Mouse (Mus musculus): ENCODE results near the gene Cplane1. TPM values are rescaled to one million over a fixed set of nuclear protein-coding genes. Genes with fewer than 3 reads are reported as not detected.

Gene Cplane1
- polyA plus RNA-seq, 1 experiment: 7.1 TPM

DNA sequence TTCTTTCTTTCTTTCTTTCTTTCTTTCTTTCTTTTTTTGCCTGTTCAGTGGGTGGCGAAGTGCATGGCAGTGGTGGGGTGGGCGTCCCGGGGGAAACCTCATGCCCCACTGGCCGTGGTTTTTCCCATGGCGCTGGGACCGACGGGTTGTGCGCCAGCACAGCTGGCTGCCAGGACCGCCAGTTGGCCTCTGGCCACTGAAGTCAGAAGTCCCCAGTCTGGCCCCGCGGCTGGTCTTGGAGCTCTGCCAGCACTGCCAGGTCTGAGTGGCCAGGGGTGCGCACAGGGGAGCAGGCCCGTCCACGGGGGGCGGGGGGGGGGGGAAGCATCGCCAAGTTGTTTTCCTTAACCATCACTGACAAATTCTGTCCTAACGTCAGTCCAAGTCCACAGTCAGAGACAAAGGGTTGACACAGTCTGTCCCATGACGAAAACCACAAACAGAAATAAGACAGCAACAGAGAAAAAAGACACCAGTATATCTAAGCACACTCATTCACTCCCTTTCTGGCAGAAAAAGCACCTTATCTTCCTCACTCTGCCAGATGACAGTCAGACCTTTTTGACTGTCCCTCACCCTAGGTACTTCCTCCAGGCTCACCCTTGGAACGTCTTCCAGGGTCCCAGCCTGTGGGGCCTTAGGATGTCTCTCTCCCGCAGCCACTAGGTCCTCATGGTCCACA is 111.2 kb downstream of the Cplane1 start:
- no peaks in the 10 kb centered on the region for H3K27me3 ChIP-seq (ENCODE audit: control insufficient read depth, insufficient read depth, insufficient read length)
- peak overlapping the region; percentile 30 for H3K4me3 ChIP-seq (ENCODE audit: insufficient read depth, poor library complexity, severe bottlenecking)
- H3K79me3 ChIP-seq (ENCODE audit: low read depth): no peaks in the 10 kb centered on the region
- no peaks in the 10 kb centered on the region for H3K79me2 ChIP-seq (ENCODE audit: control insufficient read depth, insufficient read depth)
- no peaks in the 10 kb centered on the region for H3K36me3 ChIP-seq (ENCODE audit: control insufficient read depth, insufficient read depth)
- H3ac ChIP-seq (ENCODE audit: control insufficient read depth, insufficient read length, low read depth): peak overlapping the region; percentile 66
- TF ChIP-seq MYOD1 (IDR thresholded peaks at IDR 0.05; ENCODE audit: control insufficient read depth, insufficient read length, low read depth) (peak; percentile 47), FOSL1 (IDR thresholded peaks at IDR 0.05; ENCODE audit: insufficient read depth, low read length, poor library complexity, severe bottlenecking) (no peak)

DNA sequence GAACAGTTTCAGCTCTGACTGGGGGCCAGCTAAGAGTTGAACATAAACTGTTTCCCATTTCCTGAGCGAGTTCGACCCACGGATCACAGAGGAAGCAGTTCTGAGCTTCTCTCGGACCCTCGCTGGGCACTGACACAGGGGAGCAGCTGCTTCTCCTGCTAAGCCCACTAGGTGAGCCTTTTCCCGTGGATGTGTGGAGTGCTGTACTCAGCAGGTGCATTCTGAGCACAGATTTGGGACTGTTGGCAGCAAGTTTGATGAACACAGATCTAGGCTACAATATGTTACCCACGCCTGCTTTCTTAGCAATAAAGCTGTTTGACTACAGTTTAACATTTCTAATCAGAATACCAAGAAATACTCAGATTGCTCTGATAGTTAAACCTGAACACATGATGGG is 112.8 kb downstream of the Cplane1 start:
- Histone ChIP-seq H3ac (ENCODE audit: control insufficient read depth, insufficient read length, low read depth) (no peak overlapping the region), H3K27me3 (ENCODE audit: control insufficient read depth, insufficient read depth, insufficient read length) (no peaks in the 10 kb centered on the region), H3K4me3 (ENCODE audit: insufficient read depth, poor library complexity, severe bottlenecking) (no peak overlapping the region), H3K79me2 (ENCODE audit: control insufficient read depth, insufficient read depth) (no peaks in the 10 kb centered on the region), H3K79me3 (ENCODE audit: low read depth) (no peaks in the 10 kb centered on the region), H3K36me3 (ENCODE audit: control insufficient read depth, insufficient read depth) (no peaks in the 10 kb centered on the region)
- TF ChIP-seq CEBPB (IDR thresholded peaks at IDR 0.05; ENCODE audit: low read depth) (no peak), MAX (IDR thresholded peaks at IDR 0.05) (no peak), MYOD1 (IDR thresholded peaks at IDR 0.05; ENCODE audit: control insufficient read depth, insufficient read length, low read depth) (no peak), CTCF (IDR thresholded peaks at IDR 0.05; ENCODE audit: control insufficient read depth, insufficient read depth, insufficient read length) (no peak)

DNA sequence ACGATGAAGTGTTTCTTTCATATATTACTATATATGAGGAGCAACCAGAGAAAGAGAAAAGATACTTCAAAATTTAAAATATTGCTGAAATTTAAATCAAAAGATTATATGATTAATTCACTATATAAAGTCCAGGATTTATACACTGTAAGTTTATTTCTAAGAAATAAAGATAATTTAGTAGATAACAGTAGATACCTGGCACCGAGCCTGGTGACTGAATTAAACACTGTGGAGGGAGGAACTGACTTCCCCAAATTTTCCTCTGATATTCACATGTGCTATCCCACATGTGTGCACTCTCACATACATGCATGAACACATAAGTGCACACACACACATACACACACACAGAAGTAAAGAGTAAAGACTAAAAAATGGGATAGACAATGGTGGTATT is 113.2 kb downstream of the Cplane1 start:
- TF ChIP-seq MYOD1 (IDR thresholded peaks at IDR 0.05; ENCODE audit: control insufficient read depth, insufficient read length, low read depth) (no peak), MYOG (IDR thresholded peaks at IDR 0.05; ENCODE audit: control insufficient read depth, extremely low read depth, insufficient read length) (no peak), CEBPB (IDR thresholded peaks at IDR 0.05; ENCODE audit: low read depth) (no peak), CTCF (IDR thresholded peaks at IDR 0.05; ENCODE audit: control insufficient read depth, insufficient read depth, insufficient read length) (no peak), MAX (IDR thresholded peaks at IDR 0.05) (no peak), USF1 (IDR thresholded peaks at IDR 0.05; ENCODE audit: low read depth) (no peak), FOSL1 (IDR thresholded peaks at IDR 0.05; ENCODE audit: insufficient read depth, low read length, poor library complexity, severe bottlenecking) (no peak)
- H3K79me2 ChIP-seq (ENCODE audit: control insufficient read depth, insufficient read depth): no peaks in the 10 kb centered on the region
- no peak overlapping the region for H3K4me3 ChIP-seq (ENCODE audit: insufficient read depth, poor library complexity, severe bottlenecking)
- no peaks in the 10 kb centered on the region for H3K36me3 ChIP-seq (ENCODE audit: control insufficient read depth, insufficient read depth)
- no peak overlapping the region for H3ac ChIP-seq (ENCODE audit: control insufficient read depth, insufficient read length, low read depth)
- H3K79me3 ChIP-seq (ENCODE audit: low read depth): no peaks in the 10 kb centered on the region
- H3K27me3 ChIP-seq (ENCODE audit: control insufficient read depth, insufficient read depth, insufficient read length): no peaks in the 10 kb centered on the region

DNA sequence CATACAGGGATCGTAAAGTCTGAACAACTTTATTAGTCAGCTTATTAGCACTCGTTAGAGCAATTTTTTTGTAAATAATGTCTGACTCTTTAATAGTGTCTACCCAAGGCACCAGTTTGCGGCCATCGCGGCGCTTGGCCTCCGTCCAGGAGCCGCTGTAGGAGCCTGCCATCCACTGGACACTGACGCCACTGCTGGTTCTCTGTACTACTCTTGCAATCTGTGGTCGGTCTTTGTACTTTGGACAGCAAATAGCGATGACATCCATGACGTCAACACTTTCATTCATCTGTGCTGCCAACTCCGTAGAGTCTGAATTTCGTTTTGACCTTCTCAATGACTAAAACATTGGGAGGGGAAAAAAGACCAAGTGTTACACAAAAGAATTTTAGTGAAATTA is 122.3 kb downstream of the Cplane1 start:
- H3ac ChIP-seq (ENCODE audit: control insufficient read depth, insufficient read length, low read depth): no peak overlapping the region
- peaks cover 62% of the 10 kb centered on the region for H3K36me3 ChIP-seq (ENCODE audit: control insufficient read depth, insufficient read depth)
- TF ChIP-seq FOSL1 (IDR thresholded peaks at IDR 0.05; ENCODE audit: insufficient read depth, low read length, poor library complexity, severe bottlenecking) (no peak), CEBPB (IDR thresholded peaks at IDR 0.05; ENCODE audit: low read depth) (no peak), CTCF (IDR thresholded peaks at IDR 0.05; ENCODE audit: control insufficient read depth, insufficient read depth, insufficient read length) (no peak), USF1 (IDR thresholded peaks at IDR 0.05; ENCODE audit: low read depth) (no peak), MYOG (IDR thresholded peaks at IDR 0.05; ENCODE audit: control insufficient read depth, extremely low read depth, insufficient read length) (no peak), MAX (IDR thresholded peaks at IDR 0.05) (no peak), MYOD1 (IDR thresholded peaks at IDR 0.05; ENCODE audit: control insufficient read depth, insufficient read length, low read depth) (no peak)
- H3K4me3 ChIP-seq (ENCODE audit: insufficient read depth, poor library complexity, severe bottlenecking): no peak overlapping the region
- no peaks in the 10 kb centered on the region for H3K27me3 ChIP-seq (ENCODE audit: control insufficient read depth, insufficient read depth, insufficient read length)
- no peaks in the 10 kb centered on the region for H3K79me2 ChIP-seq (ENCODE audit: control insufficient read depth, insufficient read depth)
- H3K79me3 ChIP-seq (ENCODE audit: low read depth): no peaks in the 10 kb centered on the region

DNA sequence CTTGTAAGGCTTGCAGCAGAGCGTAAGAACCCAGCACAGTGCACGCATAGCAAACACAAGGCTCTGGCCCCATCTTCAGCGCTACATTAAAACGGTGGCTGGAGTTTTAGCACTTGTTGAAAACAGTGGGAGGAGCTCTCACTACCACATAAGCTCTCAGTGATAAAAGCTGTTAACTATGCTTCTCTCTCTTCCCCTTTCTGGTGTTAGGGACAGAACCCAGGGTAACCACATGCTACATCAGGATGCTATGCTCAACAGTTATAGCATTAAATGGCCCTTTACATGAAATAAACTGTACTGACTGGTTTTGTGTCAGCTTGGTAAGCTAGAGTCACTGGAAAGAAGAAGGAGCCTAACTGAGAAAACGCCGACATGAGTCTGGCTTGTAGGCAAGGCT is 125.2 kb downstream of the Cplane1 start:
- H3K4me3 ChIP-seq (ENCODE audit: insufficient read depth, poor library complexity, severe bottlenecking): no peak overlapping the region
- no peaks in the 10 kb centered on the region for H3K79me3 ChIP-seq (ENCODE audit: low read depth)
- H3ac ChIP-seq (ENCODE audit: control insufficient read depth, insufficient read length, low read depth): no peak overlapping the region
- H3K79me2 ChIP-seq (ENCODE audit: control insufficient read depth, insufficient read depth): no peaks in the 10 kb centered on the region
- TF ChIP-seq CTCF (IDR thresholded peaks at IDR 0.05; ENCODE audit: control insufficient read depth, insufficient read depth, insufficient read length): no peak
- no peak for TF ChIP-seq MYOG (IDR thresholded peaks at IDR 0.05; ENCODE audit: control insufficient read depth, extremely low read depth, insufficient read length)
- TF ChIP-seq FOSL1 (IDR thresholded peaks at IDR 0.05; ENCODE audit: insufficient read depth, low read length, poor library complexity, severe bottlenecking): no peak
- no peak for TF ChIP-seq CEBPB (IDR thresholded peaks at IDR 0.05; ENCODE audit: low read depth)
- no peak for TF ChIP-seq MAX (IDR thresholded peaks at IDR 0.05)
- TF ChIP-seq USF1 (IDR thresholded peaks at IDR 0.05; ENCODE audit: low read depth): no peak
- no peak for TF ChIP-seq MYOD1 (IDR thresholded peaks at IDR 0.05; ENCODE audit: control insufficient read depth, insufficient read length, low read depth)
- H3K36me3 ChIP-seq (ENCODE audit: control insufficient read depth, insufficient read depth): peaks cover 84% of the 10 kb centered on the region
- no peaks in the 10 kb centered on the region for H3K27me3 ChIP-seq (ENCODE audit: control insufficient read depth, insufficient read depth, insufficient read length)

DNA sequence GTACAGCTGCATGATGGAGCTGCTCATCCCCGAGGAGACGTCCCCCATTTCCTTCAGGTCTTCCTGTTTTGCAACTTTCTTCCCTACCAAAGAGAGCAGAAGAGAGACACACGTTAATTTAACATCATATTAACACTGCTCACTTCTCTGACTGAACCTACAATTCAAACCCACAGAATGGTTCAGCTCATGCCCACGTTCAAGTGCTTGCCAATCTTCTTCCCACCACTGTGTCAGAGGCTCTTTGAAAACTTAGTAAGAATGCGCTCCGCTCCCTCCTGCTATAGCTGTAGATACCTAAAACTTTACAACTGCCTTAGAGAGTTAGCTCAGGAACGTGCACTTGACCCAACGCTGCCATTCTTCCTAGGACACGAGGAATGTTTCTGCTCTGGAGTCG is 134.0 kb downstream of the Cplane1 start:
- no peak for TF ChIP-seq MYOD1 (IDR thresholded peaks at IDR 0.05; ENCODE audit: control insufficient read depth, insufficient read length, low read depth)
- no peak for TF ChIP-seq CEBPB (IDR thresholded peaks at IDR 0.05; ENCODE audit: low read depth)
- TF ChIP-seq USF1 (IDR thresholded peaks at IDR 0.05; ENCODE audit: low read depth): no peak
- TF ChIP-seq CTCF (IDR thresholded peaks at IDR 0.05; ENCODE audit: control insufficient read depth, insufficient read depth, insufficient read length): no peak
- no peak for TF ChIP-seq FOSL1 (IDR thresholded peaks at IDR 0.05; ENCODE audit: insufficient read depth, low read length, poor library complexity, severe bottlenecking)
- no peak for TF ChIP-seq MYOG (IDR thresholded peaks at IDR 0.05; ENCODE audit: control insufficient read depth, extremely low read depth, insufficient read length)
- TF ChIP-seq MAX (IDR thresholded peaks at IDR 0.05): no peak

More for the DNA sequence above, 134.0 kb downstream of the Cplane1 start:
- no peaks in the 10 kb centered on the region for H3K79me3 ChIP-seq (ENCODE audit: low read depth)
- H3K4me3 ChIP-seq (ENCODE audit: insufficient read depth, poor library complexity, severe bottlenecking): no peak overlapping the region
- H3K27me3 ChIP-seq (ENCODE audit: control insufficient read depth, insufficient read depth, insufficient read length): no peaks in the 10 kb centered on the region
- H3ac ChIP-seq (ENCODE audit: control insufficient read depth, insufficient read length, low read depth): no peak overlapping the region
- H3K79me2 ChIP-seq (ENCODE audit: control insufficient read depth, insufficient read depth): no peaks in the 10 kb centered on the region
- H3K36me3 ChIP-seq (ENCODE audit: control insufficient read depth, insufficient read depth): peaks cover 95% of the 10 kb centered on the region

All from C2C12 (cell line).